Mouse (Mus musculus) testis, postnatal 10 days (tissue): ENCODE measurements around the gene C130074G19Rik.
A peak's percentile ranks its signal among the peaks of the same experiment; 100 is the strongest.

ENCODE experiments used
- DNase-seq: peaks from one replicate; pipeline ENCODE4 v3.0.0; 2021; ENCODE audit warnings: low spot score

C130074G19Rik gene

DNA sequence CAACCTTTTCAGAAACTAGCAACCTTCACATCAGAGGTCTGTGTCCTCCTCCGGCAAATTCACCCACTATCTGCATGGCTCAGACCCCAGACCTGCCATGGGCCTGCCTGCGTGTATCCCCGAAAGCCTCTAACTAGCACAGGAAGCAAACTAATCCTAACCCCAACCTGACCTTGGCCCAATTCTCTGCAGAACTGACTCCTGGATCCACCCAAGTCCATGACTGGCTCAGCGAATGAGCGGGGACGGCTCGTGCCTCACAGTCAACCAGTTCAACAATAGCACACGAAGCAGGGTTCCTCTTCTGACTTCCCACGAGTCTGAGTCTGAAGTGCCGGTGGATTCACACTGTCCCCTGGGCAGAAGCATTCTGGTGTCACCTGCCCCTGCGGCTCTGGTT is 9.1 kb downstream of the C130074G19Rik start:
- no peak for DNase-seq

DNA sequence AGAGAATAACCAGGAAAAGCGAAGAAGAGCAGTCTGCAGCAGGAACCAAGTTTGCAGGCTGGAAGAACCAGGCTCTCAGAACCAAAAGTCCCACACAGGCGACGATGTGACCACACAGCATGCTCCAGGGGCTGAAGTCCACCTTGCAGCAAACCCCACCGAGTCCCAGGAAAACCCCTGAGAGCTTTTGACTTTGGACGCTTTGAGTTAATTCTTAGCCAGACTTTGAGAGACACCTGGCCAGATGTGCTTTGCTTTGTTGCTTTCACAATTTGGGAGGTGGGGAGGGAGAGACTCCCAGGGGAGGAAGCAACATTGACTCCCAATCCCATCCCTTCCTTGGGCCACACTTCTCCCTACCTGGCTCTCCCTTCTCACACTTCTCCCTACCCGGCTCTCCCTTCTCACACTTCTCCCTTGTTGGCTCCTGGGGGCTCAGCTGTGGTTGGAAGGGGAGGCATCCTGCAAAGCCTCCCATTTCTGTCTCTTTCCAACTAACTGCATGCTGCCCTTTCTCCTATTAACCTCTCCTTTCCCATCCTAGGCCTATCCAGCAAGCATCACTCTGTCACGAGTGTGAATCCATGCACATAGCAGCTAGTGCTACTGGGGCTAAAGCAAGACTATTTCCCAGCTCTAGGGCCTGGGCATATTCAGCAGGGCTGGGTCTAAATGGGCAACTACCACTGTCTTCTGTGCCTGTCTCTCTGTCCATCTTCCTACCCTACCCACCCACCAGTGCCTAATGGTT is 10.8 kb downstream of the C130074G19Rik start:
- no peak for DNase-seq

DNA sequence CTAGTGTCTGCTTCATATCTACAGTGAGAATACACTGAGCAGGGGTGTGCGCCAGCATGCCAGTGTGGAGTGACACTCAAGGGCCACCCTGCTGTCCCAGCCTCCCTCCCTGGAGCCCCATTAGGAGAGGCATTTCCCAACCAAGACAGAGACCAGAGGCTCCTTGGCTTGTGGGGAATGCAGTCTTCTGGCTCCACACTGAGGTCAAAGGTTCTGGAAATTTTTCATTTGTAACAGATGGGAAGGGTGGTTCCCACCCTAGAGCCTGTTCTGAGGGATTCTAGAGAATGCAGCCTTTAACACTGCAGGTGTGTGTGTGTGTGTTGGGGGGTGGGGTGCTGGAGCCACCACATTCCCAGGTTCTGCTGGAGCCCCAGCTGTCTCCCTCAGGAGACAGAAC is 11.5 kb downstream of the C130074G19Rik start:
- no peak for DNase-seq

DNA sequence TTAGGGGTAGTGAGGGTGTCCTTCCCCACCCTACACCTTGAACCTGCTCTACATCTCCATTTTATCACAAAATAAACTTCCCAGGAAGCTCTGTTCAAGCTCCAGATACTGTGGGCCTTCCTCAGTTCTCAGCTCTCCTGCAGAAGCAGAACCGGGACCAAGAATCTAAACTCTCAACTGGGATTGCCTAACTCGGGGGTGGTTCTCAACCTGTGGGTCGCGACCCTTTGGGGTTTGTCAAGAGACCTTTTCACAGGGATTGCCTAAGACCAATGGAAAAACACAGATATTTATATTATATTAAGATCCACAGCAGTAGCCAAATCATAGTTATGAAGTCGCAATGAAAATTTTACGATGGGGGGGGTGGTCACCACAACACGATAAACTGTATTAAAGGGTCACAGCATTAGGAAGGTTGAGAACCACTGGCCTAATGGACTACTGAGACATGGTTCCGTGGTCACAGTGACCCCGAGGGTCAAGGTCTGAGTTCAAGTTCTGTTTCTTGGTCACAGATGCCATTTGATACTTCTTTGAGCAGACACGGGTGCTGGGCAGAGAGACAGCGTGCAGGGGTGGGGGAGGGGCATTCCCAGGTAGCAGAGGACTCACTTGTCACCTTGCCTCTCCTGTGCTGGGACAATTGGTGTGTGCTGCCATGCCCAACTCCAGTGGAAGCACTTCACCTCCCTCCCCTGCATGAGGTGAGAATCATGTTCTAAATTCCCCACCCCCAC is 12.2 kb downstream of the C130074G19Rik start:
- no peak for DNase-seq

DNA sequence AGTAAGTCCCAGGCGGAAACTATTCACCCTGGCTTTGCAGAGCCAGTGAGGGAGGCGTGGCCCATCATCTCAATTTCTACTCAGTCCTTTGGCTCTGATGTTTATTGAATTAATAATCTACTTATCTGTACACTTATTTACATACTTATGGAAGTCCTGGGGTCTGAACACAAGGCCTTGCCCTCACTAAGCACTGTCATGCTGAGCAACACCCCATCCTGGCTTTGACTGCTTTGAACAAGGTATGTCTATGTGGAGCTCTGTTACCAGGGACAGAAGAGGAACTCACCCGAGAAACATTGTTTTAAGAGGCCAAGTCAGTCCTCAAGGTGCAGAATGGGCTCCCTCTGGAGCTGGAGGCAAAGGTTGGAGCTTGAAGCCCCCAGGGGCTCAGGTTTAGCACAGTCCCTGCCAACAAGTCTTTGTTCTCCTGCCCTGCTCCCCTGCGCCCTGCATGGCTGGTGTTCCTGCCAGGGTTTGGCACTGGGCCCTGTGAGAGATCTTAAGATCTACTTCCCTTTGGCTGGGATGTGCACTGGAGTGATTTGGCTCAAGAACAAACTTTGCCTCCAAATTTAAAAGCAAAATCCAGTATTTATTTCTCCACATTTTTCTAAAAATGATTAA is 13.0 kb downstream of the C130074G19Rik start:
- DNase-seq: peak; percentile 71

DNA sequence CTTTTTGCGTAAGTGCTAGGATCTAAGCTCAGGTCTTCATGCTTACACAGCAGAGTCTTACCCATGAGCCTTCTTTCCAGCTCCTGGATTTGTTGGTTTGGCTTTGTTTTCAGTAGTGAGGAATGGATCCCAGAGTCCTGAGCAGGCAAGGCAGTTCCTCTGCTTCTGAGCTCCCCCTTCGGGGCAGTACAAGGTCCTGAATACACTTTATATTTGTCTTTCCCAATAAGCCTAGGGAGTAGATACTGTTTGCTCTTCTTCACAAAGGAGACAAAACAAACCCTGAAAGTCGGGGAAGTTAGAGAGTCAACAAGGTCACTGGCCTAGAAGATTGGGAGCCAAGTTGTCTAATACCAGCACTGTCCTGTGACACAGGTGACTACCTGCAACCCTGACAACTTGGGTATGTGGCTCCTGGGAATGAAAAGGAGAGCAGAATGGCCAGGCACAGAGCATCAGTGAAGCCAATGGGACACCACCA is 15.3 kb downstream of the C130074G19Rik start:
- no peak for DNase-seq

DNA sequence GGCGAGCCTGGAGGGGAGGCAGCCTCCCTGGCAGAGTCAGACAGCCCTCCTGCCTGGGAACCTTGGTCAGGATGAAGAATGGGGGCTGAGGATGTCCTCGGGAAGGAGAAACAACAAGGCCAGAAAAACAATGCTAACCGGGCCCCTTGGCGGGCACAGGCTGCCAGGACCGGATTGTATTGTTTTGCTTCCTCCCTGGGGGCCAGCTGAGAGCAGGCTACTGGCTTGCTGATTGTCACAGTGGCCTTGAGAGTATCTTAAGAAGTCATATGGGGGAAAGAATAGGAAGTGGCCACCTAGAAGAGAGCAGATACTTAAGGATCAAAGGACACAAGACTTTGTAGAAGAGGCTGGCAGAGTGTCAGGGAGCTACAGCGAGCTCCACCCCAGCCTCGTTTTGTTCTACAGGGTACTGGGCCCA is 18.6 kb downstream of the C130074G19Rik start:
- DNase-seq: no peak

DNA sequence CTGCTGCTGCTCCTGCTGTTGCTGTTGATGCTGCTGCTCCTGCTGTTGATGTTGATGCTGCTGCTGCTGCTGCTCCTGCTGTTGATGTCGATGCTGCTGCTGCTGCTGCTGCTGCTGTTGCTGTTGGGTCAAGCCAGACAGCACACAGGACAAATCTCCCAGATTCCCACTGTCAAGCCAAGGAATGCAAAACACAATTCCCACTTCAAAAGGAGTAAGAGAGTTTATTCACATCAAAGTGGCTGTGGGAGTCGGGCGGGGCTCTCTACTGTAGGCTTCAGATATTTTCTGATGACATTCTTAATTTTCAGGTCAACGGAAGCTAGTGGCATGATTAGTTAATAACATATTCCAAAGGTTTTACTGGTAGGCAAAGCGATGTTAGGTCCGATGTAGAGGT is 20.4 kb downstream of the C130074G19Rik start:
- no peak for DNase-seq

DNA sequence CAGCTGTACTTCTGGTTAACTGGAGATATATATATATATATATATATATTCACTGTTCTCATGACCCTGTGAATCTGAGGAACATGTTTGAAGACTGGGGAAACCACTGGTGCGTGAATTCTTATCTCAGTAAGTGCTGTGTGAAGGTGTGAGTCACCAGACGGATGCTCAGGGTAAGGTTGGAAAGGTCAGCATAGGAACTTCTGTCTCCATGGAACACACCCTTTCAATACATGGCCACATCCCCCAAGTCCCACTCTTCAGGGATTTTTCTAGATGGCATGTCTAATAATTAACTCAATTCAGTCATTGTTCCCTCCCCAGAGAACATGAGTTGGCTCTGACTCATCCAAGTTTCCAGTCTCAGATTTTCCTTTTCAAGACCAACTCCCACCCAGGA is 21.5 kb downstream of the C130074G19Rik start:
- no peak for DNase-seq

DNA sequence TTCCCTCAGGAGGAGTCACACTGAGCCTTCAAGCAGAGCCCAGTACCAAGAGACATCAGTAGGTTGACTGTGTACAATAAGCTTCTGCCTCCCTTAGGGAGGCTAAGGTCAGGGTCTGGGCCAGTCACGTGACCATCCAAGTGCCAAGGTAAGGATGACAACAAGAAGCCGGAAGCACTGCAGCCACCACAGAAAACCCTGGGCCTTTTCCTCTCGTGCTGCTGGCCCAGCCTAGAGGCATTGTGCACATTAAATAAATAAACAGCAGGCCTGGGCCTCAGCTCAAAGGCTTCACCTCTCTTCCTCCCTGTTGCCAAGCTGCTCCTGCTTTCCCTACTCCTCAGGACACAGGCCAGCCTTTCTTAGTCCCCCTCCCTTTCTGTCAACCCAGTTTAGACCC is 22.7 kb downstream of the C130074G19Rik start:
- no peak for DNase-seq

DNA sequence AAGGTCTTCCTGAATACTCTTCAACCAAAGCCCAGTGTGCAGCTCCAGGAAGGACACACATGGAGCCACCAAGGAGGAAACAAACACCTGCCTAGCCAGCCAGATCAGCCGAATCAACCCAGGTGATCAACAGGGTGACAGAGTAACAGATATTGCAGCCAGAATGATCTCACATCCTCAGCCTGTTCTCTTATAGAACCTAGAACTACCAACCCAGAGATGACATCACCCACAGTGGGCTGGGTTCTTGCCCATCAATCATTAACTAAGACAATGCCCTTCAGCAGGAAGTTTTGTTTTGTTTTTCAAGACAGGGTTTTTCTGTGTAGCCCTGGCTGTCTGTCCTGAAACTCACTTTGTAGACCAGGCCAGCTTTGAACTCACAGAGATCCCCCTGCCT is 24.8 kb downstream of the C130074G19Rik start:
- no peak for DNase-seq

DNA sequence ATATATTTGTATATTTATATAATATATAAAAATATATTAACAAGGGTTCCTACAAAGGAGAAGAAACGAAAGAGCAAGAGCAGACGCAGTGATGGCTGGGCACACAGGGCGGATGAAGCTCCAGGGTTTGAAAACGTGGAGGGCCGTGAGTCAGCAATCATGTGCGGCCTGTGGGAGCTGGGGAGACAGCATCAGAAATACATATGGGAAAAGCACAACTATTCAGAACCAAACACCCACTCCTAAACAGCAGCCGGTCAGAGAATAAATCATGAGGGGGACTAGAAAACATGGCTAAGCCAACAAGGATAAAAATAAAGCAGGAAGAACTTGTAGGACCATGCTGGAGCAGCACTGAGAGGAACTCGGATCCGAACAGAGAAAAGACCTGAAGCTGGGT is 25.8 kb downstream of the C130074G19Rik start:
- no peak for DNase-seq

DNA sequence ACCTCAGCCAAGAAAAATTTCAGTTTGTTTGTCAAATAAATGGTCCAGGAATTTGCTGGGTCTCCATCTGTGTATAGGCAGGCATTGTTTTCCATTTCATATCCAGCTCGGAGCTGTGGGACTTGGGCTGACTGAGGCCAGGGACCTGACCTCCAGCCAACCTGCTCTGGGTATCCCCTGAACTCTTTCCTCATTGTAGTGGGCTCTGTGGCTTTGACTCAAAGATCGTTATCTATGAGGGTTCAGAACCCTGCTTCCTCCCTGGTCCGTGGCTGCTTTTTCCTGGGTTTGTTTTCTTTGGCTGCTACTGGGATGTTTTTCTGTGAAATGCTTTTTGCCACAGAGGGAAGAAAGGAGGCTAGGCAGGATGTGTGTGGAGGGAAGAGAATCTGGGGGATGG is 29.1 kb downstream of the C130074G19Rik start:
- DNase-seq: no peak

DNA sequence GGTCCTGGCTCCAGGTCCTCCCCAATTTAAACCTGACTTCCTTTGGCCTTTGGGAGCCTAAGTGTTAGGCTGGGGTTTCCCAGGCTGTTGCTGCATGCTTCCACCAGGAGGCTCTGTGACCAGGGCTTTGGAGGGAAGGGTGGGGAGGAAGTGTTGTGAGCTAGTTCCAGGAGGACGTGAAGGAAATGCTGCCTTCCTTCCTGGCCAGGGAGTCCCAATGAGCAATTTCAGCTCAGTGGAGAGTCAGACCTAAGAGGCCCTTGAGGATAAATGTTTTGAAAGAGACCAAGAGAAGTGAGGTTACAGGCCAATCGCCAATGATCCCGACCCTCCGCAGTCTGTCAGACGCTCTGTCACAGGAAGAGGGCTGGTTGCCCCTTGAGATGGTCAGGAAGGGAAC is 29.7 kb downstream of the C130074G19Rik start:
- peak; percentile 82 for DNase-seq

DNA sequence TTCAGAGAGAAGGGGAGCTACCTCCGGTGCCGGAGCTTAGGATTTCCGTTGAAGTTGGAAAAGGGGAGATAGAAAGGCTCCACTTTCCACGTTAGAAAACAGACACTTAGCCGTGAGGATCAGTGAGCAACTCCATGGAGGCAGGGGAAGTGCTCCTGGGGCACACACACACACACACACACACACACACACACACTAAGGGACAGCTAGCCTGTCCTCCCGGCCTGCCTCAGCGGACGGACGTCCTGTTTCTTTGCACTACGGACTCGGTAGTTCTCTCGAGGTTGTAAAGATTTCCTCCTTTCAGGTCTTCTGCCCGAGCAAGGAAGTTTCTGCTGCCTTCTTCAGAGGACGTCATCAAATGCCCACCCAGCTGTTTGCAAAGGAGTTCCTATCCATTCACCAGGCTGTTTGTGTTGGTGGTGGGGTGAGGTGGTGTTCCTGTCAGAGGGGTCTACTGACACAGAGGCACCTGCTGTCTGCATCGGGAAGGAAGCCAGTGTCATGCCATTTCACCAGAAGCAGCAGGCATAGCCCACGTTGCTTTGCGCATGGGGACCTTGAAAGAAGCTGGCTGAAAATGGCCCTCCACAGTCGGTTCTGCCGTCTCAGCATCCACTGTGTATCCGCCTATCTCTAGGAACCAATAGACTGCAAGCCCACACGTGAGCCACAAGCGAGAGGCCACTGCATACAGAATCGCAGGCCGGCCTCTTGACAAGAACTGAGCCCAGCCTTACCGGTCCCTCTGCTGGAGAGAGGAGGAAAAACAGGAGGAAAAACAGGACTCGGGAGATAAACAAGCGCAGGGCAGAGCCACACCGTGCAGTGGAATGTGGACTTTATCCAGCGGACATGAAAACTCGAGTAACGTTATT is 31.0 kb downstream of the C130074G19Rik start:
- peak; percentile 76 for DNase-seq

DNA sequence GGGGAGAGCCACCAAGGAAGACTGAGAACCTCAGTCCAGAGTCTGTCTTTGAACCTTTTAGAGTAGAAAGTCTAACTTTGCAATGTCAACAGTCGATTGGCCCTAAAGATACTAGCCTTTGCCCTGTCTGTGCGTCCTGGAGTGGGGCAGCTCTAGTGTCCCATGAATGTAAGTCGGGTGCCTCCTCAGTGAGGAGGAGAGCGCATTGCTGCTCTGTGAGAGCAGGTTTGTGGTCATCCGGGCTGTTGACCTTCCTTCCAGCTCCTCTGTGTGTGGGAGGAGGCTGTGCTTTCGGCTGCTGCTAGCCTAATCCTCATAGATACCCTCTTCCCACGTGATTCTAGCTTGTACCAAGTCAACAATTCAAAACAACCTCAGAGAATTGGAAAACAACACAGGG is 31.9 kb downstream of the C130074G19Rik start:
- DNase-seq: peak; percentile 54

DNA sequence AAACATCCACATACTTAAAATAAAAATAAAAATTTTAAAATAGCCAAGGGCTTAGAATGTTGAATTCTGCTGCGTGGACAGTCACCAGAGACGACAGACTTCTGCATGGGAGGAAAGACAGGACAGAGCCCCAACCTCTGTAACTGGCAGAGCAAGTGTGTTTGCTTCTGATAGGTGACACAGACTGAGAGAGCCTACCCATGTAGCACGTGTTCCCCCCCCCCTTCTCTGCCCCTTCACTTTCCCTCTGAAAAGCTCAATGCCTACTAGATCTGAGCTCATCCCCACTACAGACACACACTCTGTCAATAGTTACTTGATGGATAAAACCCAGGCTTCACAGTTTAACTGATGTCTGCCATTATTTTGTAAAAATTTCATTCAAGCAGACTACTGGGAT is 36.0 kb downstream of the C130074G19Rik start:
- no peak for DNase-seq

DNA sequence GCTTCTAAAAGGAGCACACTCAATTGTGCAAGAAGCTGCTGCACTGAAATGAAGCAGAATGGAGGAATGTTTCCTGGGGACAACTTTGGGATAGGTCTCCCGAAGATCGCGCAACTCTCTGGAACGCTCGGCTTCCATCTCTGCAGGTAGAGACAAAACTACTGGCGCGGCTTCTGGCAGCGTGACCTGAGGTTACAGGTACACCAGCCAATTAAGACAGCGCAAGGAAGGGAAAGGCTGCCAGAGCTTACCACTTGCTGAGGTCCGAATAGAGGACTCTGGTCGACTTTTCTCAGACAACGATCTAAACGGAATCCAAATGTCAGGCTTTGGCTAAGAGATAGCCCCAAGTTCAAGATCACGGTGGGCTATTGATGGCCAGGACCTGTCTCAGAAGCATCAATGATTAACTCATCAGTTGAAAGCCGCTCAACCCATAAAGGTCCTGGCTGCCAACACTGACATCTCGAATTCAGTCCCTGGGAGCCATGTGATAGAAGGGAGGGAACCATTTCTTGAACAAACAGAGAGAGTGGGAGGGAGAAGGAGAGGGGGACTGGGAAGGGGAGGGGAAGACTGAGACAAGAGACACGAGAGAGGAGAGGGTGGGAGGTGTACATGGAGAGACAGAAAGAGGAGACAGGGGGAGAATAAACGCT is 36.8 kb downstream of the C130074G19Rik start, which contains the start of gene Marc2:
Marc2 (minus strand) TSS at position 360 of the 659 bp plus-strand sequence.
- DNase-seq: no peak

DNA sequence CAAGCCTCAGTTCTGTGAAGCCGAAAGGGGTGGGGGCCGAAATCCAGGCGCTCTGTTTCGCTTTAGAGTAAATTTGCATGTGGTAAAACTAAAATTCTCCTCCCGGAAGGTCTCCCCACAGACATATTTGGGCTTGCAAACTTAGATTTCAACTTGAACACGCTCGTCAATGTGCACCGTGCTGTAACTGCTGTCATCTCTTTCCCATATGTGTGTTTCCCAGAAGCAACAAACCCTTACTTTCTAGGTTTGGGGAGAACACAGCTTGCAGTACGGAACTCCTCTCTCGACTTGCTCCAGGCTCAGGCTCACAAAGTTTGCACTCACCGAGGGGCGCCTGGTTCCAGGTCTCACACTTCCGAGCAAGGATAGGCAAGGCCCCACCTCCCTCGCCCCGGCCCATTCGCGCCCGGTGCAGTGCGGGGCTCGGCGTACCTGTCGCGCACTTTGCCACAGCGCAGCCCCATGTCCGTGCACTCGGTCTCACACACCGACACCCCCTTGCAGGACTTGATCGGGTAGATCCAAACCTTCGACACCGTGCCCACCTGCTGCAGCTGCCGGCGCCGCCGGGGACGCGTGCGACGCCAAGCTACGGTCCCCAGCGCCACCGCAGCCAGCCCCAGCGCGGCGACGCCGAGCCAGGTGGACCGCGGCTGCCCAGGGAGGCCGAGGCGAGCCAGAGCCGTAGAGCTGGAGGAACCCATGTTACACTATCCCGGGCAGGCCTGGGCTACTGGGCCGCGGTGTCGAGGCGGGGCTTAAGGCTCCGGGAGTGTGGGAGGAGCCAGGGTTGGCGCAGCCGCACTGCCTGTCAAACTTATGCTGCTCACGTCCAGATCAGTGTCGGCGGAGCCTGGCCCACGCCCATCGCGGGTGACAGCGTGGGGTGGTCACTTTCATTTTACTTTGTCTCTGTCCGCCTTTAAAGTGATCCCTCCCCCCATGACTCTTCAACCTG is 37.6 kb downstream of the C130074G19Rik start:
- DNase-seq: peak; percentile 93
